Mouse (Mus musculus) adrenal gland, adult 8-10 months (tissue): ENCODE results near the gene Gorab. TPM values are rescaled to one million over a fixed set of nuclear protein-coding genes. Genes with fewer than 3 reads are reported as not detected.

Experiments
- DNase-seq: peaks from one replicate; pipeline ENCODE4 v3.0.0; 2022
- total RNA-seq, 4 experiments: library from RNA; stranded (reverse); gene quantifications; 2 replicates each; pipeline ENCODE4 v1.2.4; 2022

Gene Gorab
- total RNA-seq = 10 to 100 TPM; 10.8 to 16.5 (median 13.5) TPM

DNA sequence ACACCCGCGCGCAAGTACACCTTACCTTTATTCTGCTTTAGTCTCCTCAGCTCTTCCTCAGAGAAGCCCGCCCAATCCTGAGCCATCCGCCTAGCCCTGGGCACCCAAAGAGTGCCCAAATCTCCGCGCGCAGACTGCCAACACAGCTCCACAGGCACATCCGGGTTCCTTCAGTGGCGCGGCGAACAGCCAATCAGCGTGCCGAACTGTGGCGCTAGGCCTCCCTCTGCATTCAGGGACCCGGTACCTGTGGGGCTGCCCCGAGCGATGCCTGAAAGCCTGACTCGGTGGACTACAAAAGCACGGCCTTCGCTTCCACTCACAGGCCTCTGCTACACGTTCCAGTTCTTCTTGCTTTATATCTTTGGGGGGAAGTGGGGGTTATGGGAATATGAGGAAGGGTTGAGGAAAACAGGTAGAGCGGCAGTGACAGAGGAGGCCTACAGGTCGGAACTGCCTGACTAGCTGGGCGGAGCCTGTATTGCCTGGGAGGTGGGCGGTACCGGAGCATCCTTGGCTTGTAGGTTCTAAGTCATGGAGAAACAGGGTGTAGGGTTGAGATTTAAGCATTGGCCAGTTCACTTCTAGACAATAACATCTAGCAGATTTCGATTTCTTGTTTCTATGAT, at the start of gene Gorab:
Gorab (minus strand) TSS at position 172 of the 629 bp plus-strand sequence.
- DNase-seq = peak; percentile 93

- no peak for DNase-seq
These were observed 40.4 kb upstream of the Gorab start for GRCm38 (mm10) chr1:163443832-163444231.

DNA sequence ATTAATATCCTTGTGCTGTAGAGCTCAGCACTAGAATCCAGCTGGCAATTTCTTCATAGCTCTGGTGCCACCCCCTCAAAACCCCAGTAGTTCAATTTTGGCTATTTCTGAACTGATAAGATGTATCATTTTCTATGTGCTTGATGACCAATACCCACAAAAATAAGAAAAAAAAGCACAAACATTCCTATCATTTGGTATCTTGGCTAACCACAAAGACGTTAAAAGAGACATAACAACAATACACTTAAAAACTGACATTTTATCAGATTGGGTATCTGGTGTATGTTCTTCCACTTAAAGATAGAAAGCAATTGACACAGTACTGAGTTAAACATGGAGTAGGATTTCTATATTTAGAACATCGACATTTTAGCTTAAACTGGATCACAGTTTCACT, 35.5 kb upstream of the Gorab start:
- DNase-seq = no peak

GRCm38 (mm10) chr1:163423467-163424014, 20.1 kb upstream of the Gorab start:
- DNase-seq = no peak

DNA sequence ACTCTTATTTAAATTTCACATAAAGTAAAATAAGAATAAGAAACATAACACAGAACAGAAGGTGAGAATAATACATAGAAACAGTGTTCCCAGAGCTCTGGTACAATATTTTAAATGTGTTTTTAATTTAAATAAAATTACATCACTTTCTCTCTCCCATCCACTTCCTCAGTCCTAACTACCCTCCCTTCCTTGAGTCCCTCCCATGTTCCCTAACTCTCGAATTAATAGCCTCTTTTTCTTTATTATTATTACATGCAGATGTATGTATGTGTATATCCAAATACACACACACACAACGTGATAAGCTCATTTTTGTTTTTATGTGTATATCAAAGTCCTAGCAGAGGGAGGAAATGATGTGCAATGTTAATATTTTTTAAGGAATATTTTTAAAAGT, 13.7 kb upstream of the Gorab start:
- no peak for DNase-seq

GRCm38 (mm10) chr1:163414200-163414599, 10.7 kb upstream of the Gorab start:
- no peak for DNase-seq

GRCm38 (mm10) chr1:163406203-163406602, 2.7 kb upstream of the Gorab start:
- DNase-seq = no peak

DNA sequence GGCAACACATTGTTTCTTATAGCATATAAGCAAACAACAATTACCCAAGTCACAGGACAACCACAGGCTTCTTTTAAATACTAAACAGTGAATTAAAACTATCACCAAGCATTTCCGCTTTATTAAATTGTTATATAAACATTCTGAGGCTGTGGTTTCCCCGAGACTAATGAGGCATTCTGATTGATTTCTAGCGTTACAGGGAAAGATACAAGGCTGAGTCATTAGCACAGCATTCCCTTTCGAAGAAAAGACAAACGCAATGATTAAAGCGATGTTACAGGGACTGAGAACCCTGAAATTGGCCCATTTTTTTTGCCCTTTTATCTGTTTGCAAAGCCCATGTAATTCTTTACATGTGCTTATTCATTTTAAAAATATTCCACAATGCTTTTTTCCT, 12.1 kb downstream of the Gorab start:
- DNase-seq = no peak

GRCm38 (mm10) chr1:163390044-163390443, 13.4 kb downstream of the Gorab start:
- no peak for DNase-seq

- no peak for DNase-seq
These were observed 17.3 kb downstream of the Gorab start for GRCm38 (mm10) chr1:163386196-163386595.

DNA sequence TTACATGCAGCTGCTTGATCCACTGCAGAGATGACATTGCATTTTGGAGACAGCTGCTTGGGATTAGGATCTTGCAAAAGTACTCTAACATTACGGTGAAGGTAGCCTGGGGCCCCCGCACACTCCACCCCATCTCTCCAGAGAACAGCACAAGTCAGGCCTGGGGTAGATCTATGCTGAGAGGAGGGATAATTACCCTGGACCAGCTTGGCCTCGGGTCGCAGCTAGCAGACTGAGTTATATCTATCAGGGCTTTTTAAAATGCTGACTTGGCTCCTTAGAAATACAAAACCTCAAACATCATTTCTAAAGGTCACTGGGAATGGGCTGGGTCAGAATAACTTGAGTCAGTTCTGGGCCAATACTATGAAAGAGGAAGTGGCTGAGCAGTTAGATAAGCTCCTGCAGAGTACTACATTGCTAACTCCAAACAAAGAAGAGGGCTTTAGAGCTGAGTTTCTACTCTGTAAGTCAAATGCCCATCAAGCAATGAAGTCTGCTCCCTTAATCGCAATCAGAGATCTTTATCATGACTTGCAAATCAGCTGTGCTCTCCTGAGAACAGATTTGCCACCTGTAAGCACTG, 19.9 kb downstream of the Gorab start:
- no peak for DNase-seq

DNA sequence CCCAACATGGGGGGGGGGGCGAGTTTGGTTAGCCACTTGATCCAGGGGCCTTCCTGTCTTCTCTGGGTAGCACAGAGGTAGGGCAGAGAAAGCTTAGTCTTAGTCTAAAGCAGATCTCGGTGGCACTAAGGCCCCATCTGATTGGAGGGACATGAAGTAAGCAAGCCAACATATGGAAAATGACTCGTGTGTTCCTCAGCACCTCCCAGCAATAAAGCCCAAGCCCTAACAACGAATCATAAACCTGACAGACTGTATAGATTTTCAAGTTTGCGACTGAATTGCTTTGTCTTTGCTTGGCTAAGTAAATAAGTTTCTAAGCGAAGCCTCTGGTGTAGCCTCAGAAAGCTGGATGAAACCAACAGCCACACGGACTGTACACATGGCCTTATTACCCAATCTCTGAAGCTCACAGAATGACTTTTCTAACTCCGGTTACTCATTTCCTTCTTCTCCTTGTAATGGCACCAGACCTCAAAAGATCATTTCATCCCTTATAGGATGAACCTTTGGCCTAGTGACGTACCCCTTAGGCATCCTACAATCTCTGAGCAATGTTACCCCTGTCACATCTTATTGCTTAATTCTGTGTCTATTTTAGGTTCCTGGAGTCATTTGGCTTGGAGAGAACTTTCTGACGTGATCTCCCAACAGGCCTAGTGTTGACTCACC, 21.3 kb downstream of the Gorab start:
- no peak for DNase-seq

DNA sequence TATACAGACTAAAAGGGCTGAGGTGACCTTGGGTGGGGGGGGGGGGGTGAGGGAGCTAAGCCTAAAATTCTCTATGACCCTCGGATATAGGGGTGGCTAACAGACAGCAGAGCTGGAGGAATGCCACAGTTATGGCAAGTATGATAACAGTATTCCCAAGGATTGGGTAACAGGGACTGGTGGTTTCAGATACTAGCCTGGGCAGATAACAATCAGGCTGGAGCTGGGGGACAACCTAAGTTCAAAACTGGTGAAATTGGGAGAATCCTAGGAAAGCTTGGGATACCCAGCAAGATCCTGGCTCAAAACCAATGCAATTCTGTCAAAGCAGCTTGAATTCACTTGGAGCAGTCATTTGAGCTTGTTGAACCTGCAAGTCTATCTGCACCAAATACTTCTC, 22.9 kb downstream of the Gorab start:
- DNase-seq = no peak

DNA sequence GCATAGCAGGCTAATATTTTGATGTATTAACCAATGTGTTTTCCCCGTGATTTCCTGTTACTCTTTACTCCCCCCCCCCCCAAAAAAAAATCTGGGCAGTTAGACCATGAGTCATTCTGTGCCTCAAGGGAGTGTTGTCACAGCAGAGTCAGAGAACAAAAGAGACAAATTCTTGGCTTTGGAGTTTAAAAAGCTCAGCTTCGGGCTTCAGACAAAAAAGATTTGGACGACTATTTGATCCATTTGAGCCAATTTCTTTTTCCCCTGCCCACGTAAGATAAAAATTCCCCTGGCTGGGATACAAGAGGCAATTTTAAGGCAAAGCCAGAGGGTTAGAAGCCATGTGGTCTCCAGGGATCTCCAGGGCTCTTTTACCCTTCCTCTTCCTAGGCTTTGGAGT, 23.4 kb downstream of the Gorab start:
- DNase-seq = no peak

DNA sequence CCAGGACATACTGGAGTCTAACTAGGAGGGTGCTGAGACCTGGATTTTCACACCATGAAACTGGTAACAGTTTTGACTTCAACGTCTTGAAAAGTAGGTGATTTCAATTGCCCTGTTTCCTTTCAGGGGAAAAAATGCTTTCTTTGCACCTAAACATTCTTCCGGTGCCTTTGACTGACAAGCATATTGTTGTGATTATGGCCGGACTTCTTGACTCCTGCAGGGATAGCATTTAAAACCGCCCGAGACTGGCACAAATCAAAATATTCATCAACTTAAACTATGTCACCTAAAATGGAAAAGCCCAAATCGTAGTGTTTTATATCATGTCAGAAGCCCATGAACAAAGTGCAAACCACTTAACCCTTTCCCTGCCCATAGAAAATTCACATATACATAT, 25.5 kb downstream of the Gorab start:
- DNase-seq = no peak

- no peak for DNase-seq
These were observed 26.5 kb downstream of the Gorab start for GRCm38 (mm10) chr1:163376818-163377581.

GRCm38 (mm10) chr1:163374455-163374854, 29.0 kb downstream of the Gorab start:
- DNase-seq = no peak

DNA sequence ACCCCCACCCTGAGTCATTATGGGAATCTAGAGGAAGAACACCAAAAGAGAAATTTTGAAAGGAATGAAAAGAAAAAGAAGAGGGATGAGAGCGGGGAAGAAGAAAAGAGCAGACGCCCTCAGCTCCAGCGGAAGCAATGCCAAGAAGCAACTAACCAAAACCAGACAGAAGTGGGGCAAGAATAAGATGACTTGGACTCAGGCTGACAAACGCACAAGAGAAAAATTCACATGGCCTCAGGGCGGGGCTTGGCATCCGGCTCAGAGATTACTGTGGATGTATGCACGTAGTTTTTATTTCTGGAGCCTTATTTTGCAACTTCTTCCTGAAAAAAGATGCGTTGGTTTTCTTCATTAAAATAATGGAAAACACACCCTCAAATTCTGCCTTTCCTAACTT, 41.3 kb downstream of the Gorab start:
- DNase-seq = no peak

DNA sequence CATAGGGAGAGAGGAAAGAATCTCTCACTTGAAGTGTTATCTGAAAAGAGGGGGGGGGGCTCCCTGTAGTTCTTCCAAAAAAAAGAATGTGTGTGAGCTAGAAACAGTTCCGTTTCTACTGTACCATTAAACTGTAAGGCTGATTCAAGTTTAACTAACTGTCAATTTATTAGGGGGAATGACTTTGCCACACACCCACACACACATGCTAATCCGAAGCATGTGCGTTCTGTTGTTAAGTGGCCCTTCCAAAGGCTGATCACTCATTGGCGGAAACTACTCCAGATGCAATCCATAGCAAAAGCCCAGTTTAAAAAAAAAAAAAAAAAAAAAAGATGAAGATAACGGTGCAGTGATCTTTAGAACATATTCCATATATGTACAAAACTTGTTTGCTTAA, 42.1 kb downstream of the Gorab start:
- DNase-seq = no peak

DNA sequence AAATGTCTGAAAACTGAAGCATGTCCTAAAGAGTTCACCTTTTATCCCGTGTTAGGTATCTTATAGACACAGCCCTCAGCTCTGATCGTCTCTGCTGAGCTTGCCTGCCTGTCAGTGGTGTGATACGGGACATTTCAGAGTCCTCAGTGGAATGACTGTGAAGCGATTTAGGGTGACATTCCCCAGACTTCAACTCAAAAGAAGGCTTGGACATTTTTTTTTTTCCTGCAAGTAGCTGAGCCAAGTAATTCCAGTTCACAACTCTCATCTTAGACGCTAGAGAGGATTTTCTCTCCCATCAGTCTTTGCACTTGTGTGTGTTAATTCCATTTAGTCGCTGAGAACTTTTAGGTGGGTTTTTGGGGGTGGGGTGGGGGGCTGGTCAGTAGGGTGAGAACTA, 42.7 kb downstream of the Gorab start:
- DNase-seq = no peak

DNA sequence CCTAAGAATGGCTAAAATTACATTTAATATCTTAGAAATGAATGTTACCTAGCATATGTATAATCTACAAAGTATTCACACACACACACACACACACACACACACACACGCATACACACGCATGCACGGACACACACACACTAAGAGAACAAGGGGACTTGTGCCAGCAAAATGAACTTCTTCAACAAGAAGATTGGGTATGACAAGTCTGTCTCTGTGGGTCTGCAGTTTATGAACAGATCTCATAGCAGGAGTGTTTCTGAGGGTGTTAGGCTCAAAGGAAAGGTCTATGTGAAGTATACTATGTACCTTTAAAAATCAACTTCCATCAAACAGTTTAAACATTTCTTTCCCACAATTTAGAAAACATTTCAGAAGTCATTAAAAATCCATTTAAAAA, 43.9 kb downstream of the Gorab start:
- no peak for DNase-seq

DNA sequence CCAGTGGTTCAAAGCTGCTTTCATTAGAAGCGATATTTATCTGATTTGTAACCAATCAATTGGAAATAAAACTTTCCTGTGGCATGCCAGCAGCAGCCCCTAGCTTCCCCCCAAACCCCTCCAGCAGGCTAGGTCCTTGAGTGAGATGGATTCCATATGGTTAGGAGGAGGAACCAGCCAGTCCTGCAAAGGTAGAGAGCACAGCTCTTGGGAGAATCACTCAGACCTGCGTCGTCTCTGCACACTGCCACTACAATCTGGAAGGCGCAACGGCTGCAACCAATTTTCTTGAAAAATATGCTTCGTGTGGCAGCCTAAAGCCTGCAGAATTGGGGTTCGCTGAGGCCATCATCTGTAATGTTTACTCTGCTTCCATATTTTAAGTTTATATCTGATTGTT, 45.3 kb downstream of the Gorab start:
- no peak for DNase-seq

GRCm38 (mm10) chr1:163357733-163358132, 45.7 kb downstream of the Gorab start:
- no peak for DNase-seq
